Mouse (Mus musculus) heart, embryonic 16.5 days (tissue): Measurements from ENCODE around the gene Ppp1r9b. TPM values are rescaled to one million over a fixed set of nuclear protein-coding genes. Genes with fewer than 3 reads are reported as not detected.

Source experiments
- polyA plus RNA-seq: library from polyadenylated mRNA; unstranded; fragments of >200 nt; fragmentation: Nextera tagmentation; extraction: Ambion mirVana; gene quantifications from 2 replicates; pipeline ENCODE4 v1.2.1, GENCODE M21; 2015

Ppp1r9b gene
- polyA plus RNA-seq, 1 experiment from 2014 or later, result 5.8 TPM

Other genes starting within 250 kb of the Ppp1r9b start
- 0.39 TPM in 1 of 2 replicates, not detected in the other for gene Cdc34b, start 249.3 kb upstream of the Ppp1r9b start, polyA plus RNA-seq
- gene Tmem92, start 208.3 kb upstream of the Ppp1r9b start, polyA plus RNA-seq, result 0.07 TPM in 1 of 2 replicates, not detected in the other
- 669 and 799 TPM in 2 replicates for gene Col1a1, start 54.8 kb upstream of the Ppp1r9b start, polyA plus RNA-seq
- 0.33 TPM in 1 of 2 replicates, not detected in the other for gene Hils1, start 23.4 kb upstream of the Ppp1r9b start, polyA plus RNA-seq
- 27.9 and 29.4 TPM in 2 replicates for gene Sgca, start 14.7 kb upstream of the Ppp1r9b start, polyA plus RNA-seq
- 8.6 and 9.0 TPM in 2 replicates for gene Samd14, start 18.8 kb downstream of the Ppp1r9b start, polyA plus RNA-seq
- 141 and 148 TPM in 2 replicates for gene Pdk2, start 50.3 kb downstream of the Ppp1r9b start, polyA plus RNA-seq
- gene Itga3, start 85.8 kb downstream of the Ppp1r9b start, polyA plus RNA-seq, result 9.6 and 11.5 TPM in 2 replicates
- 0.07 and 0.11 TPM in 2 replicates for gene Dlx3, start 129.1 kb downstream of the Ppp1r9b start, polyA plus RNA-seq
- 0.09 and 0.17 TPM in 2 replicates for gene Dlx4, start 155.2 kb downstream of the Ppp1r9b start, polyA plus RNA-seq